Mouse (Mus musculus) cerebellum, adult 2 months (tissue): ENCODE measurements around the gene Pih1d1. TPM values are rescaled to one million over a fixed set of nuclear protein-coding genes. Genes with fewer than 3 reads are reported as not detected.

Source experiments
- DNase-seq, 2 experiments: peaks; one replicate each; pipeline ENCODE4 v3.0.0; 2021
- H3K27ac ChIP-seq: fragments of 200-500 bp; 2 replicates; pipeline ENCODE4 v1.5.1; 2012; ENCODE audit warnings: low read length, control low read depth, inconsistent platforms; ENCODE audit not compliant: insufficient read depth
- H3K27me3 ChIP-seq: fragments of 200-500 bp; 2 replicates; pipeline ENCODE4 v1.6.1; 2012; ENCODE audit warnings: inconsistent platforms, mild to moderate bottlenecking, low read length, moderate library complexity; ENCODE audit not compliant: control insufficient read depth, insufficient read depth
- H3K4me1 ChIP-seq: fragments of 200-500 bp; 2 replicates; pipeline ENCODE4 v1.6.1; 2011; ENCODE audit warnings: low read length; ENCODE audit not compliant: control insufficient read depth, insufficient read depth
- H3K4me3 ChIP-seq: fragments of 200-500 bp; replicated peaks from 2 replicates; pipeline ENCODE3; 2011; ENCODE audit warnings: mild to moderate bottlenecking, low read depth, low read length, control low read depth; ENCODE audit not compliant: insufficient read depth
- CTCF ChIP-seq: fragments of 200-500 bp; IDR thresholded peaks from 2 replicates; pipeline ENCODE4 v1.5.1; 2011; ENCODE audit warnings: low read depth, mild to moderate bottlenecking, control low read depth, low read length, moderate library complexity, borderline replicate concordance; ENCODE audit not compliant: insufficient read depth
- POLR2A ChIP-seq: fragments of 200-500 bp; IDR thresholded peaks from 2 replicates; pipeline ENCODE4 v1.6.1; 2011; ENCODE audit warnings: low read length, control low read depth, borderline replicate concordance; ENCODE audit not compliant: insufficient read depth
- WGBS: fragments of 180-500 bp; shearing (Covaris S2); methylation state at CpG from one replicate; pipeline ENCODE4 v1.1.7; 2018; 5-methylcytosine and 5-hydroxymethylcytosine counted together
- polyA plus RNA-seq: library from polyadenylated mRNA; depleted of rRNA; stranded (reverse); fragments of >200 nt; gene quantifications from 2 replicates; pipeline ENCODE4 v1.2.3, GENCODE M21; 2012

The Pih1d1 gene
- polyA plus RNA-seq, 1 experiment = 53.1 TPM

DNA sequence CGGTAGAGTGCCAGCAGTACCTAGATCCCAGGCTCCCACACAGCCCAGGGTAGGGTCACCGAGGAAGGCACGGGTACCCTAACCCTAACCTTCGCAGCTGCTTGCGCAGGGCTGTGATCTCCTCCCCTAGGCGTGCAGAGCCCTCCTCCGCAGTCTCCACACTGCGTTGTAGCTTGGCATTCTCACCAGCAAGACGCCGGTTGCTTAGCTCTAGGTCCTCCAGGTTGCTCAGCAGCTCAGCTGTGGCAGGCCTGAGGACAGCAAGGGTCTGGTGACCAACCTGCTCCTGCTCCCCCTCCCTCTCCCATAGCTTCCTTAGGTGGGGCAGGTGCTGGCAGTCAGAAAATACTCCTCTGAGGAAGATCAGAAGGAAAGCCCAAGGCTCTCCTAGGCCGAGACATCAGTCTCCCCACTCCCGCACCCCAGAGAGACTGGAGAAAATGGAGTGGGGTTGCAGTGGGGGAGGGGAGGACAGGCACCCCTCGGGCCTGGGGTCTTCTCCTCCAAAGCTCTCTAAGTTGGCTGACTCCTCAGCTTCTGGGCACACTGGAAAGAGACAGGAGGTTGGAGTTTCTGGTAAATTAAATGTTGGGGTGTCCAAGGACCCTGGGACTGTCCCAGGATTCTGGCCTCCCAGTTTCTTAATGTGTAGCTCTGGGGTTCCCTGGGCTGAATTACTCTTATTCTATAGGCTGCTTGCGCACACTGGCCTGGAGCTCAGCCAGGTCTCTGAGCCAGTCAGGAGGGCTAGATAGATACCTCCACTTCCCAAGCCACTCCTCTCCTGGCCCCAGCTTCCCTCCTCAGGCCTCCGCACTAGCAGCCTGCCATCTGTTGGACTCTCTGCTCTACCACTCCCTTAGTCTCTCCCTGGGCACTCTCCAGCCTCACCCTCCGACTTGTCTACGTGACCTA is 40.0 kb downstream of the Pih1d1 start:
- peak; percentile 69 to 79 for DNase-seq
- WGBS = 29% methylated on average over 17 of the region's 17 CpGs
- Histone ChIP-seq H3K27me3 (no peaks in the 10 kb centered on the region), H3K27ac (peak overlapping the region; percentile 98), H3K4me3 (no peak overlapping the region), H3K4me1 (peaks cover 84% of the 10 kb centered on the region)
- TF ChIP-seq POLR2A (no peak), CTCF (peak; percentile 20; the same call in 1 of the 2 replicates)

DNA sequence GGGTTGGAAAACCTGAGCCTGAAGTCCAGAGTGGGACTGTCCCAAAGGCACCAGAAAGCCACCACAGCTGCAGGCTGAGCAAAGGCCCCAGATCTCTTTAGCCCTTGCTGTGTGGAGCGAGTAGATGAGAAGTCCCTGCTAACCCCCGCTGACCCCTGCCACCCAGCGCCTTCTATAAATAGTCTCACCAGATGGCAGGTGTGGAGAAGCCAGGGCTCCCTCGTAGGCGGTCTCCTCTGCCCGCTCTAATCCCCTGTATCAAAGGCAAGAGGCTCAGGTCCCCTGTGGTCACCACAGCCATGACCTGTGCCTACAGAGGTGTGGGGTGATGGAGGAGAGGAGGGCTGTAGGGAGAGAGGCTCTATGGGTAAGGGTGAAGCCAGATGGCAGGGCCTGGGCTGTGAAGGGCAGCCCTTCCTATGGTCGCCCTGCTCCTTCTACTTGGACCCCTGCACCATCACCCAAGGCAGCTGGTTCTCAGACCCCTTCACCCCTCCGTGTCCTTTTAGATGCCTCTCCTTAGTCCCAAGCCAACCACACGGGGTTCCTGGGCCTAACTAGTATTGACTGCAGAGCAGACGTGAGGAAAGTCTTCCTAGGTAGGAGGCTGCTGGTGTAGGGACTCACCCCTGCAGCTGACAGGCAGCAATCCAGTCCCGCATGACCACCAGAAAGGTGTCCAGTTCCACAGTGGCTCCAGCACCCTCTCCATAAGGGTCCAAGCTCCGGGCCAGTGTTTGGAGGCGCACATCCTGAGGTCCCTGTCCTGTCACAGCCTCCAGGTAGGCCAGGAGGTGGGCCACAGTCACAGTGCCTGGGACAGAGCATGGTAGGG is 41.5 kb downstream of the Pih1d1 start:
- TF ChIP-seq POLR2A = no peak
- no peak for TF ChIP-seq CTCF
- peak; percentile 67 to 71 for DNase-seq
- peak overlapping the region; percentile 98 for H3K27ac ChIP-seq
- H3K4me1 ChIP-seq = peaks cover 72% of the 10 kb centered on the region
- 41% methylated on average over 13 of the region's 13 CpGs for WGBS
- H3K27me3 ChIP-seq = no peaks in the 10 kb centered on the region
- no peak overlapping the region for H3K4me3 ChIP-seq

GRCm38 (mm10) chr7:45196176-45196535 is 42.1 kb downstream of the Pih1d1 start:
- H3K27ac ChIP-seq = peak overlapping the region; percentile 98
- no peak overlapping the region for H3K4me3 ChIP-seq
- WGBS = 81% methylated on average over 4 of the region's 4 CpGs
- no peak for TF ChIP-seq CTCF
- no peak for TF ChIP-seq POLR2A
- H3K4me1 ChIP-seq = peaks cover 67% of the 10 kb centered on the region
- H3K27me3 ChIP-seq = no peaks in the 10 kb centered on the region
- DNase-seq = no peak

DNA sequence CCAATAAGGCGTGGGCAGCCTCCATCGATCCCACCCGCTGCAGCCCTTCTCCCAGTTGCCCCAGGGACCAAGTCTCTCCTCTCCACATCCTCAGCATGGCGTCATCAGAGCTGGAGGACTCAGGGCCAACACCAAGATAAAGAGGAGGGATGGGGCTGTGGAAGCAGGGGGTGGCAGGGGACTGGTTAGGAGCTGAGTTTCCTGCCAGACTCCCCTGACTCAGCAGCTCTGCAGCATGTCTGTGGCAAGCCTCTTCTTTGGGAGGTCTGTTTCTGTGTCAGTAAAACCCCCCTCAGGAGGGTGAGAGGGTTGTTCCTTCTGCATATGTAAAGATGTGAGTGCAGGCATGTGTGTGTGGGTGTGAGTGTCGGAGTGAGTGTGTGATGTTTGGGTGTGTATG is 42.9 kb downstream of the Pih1d1 start:
- H3K27me3 ChIP-seq = no peaks in the 10 kb centered on the region
- TF ChIP-seq POLR2A (no peak), CTCF (no peak)
- no peak overlapping the region for H3K27ac ChIP-seq
- 80% methylated on average over 5 of the region's 5 CpGs for WGBS
- peaks cover 58% of the 10 kb centered on the region for H3K4me1 ChIP-seq
- H3K4me3 ChIP-seq = no peak overlapping the region
- no peak for DNase-seq

GRCm38 (mm10) chr7:45198435-45198834 is 44.3 kb downstream of the Pih1d1 start:
- no peaks in the 10 kb centered on the region for H3K27me3 ChIP-seq
- peaks cover 48% of the 10 kb centered on the region for H3K4me1 ChIP-seq
- no peak overlapping the region for H3K4me3 ChIP-seq
- H3K27ac ChIP-seq = peak overlapping the region; percentile 47
- DNase-seq = peak; percentile 91 to 93
- TF ChIP-seq POLR2A = no peak
- peak; percentile 98 for TF ChIP-seq CTCF
- 8% methylated on average over 5 of the region's 5 CpGs for WGBS

DNA sequence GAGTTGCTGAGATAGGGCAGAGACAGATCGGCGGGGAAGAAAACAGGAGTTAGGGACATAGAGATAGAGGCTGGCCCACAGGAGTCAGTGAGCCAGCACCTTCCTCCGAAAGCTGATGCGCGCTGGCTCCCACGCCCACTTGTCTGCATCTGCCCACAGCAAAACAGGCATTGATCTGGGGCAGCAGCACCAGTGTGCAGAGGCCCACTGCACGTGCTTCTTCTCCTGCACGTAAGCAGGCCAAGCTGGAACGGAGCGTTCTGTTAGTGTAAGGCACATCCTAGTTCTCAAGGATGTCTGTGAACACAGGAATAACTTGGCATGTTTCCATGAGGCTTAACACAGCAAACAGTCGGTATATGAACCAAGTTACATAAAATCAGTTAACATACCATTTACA is 44.9 kb downstream of the Pih1d1 start:
- H3K4me3 ChIP-seq = no peak overlapping the region
- no peak for DNase-seq
- 72% methylated on average over 11 of the region's 11 CpGs for WGBS
- H3K27ac ChIP-seq = peak overlapping the region; percentile 47; the same call in 1 of the 2 replicates
- no peaks in the 10 kb centered on the region for H3K27me3 ChIP-seq
- TF ChIP-seq POLR2A (no peak), CTCF (no peak)
- H3K4me1 ChIP-seq = peaks cover 43% of the 10 kb centered on the region

DNA sequence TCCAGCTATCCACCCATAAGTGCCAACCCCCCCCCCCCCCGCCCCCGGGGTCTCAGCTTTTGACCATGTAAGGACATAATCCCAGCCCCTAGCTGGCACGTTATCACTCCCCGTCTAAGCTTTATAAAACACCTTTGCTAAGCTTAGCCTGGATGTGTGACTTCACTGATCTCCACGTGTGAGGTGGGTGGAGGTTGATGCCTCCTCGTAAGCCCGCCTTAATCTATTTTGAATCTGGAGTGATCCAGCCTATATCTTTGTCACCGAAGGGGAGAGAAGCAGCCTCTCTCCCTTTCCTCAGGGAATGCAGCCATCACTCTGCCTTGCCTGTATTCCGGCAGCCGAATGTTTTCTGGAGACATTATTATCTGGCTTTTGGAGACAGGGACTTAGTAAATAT is 48.6 kb downstream of the Pih1d1 start:
- Histone ChIP-seq H3K4me3 (no peak overlapping the region), H3K27ac (no peak overlapping the region), H3K27me3 (no peaks in the 10 kb centered on the region), H3K4me1 (peaks cover 10% of the 10 kb centered on the region; the same call in 1 of the 2 replicates)
- no peak for DNase-seq
- TF ChIP-seq CTCF = no peak
- no peak for TF ChIP-seq POLR2A
- 66% methylated on average over 10 of the region's 10 CpGs for WGBS
